Mouse (Mus musculus) ovary, postnatal 10 days (tissue): ENCODE results near the gene Kcnd3.

Source experiments
- DNase-seq: peaks from one replicate; pipeline ENCODE4 v3.0.0; 2022; ENCODE audit warnings: low spot score

The Kcnd3 gene

GRCm38 (mm10) chr3:105528860-105529259 lies 76.7 kb downstream of the Kcnd3 start:
- no peak for DNase-seq

DNA sequence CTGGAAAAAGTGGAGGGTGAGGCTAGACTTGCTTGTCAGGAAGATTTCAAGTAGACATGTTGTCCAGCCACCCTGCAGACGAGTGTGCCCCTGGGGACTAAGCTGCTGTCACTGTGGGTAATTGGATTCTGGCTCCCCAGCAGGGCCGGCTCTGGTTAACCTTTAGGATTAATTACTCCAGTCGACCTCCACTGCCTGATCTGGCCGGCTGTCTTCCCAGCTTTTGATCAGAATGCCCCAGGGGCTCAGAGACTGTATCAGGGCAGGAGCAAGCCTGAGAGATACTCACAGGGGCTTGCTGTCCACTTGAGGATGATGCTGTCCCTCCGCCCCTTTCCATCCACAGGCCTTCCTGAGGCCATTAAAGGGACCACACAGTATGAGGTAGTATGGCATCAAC lies 77.6 kb downstream of the Kcnd3 start:
- no peak for DNase-seq

- no peak for DNase-seq
Measured at GRCm38 (mm10) chr3:105530363-105531130, 78.4 kb downstream of the Kcnd3 start.

DNA sequence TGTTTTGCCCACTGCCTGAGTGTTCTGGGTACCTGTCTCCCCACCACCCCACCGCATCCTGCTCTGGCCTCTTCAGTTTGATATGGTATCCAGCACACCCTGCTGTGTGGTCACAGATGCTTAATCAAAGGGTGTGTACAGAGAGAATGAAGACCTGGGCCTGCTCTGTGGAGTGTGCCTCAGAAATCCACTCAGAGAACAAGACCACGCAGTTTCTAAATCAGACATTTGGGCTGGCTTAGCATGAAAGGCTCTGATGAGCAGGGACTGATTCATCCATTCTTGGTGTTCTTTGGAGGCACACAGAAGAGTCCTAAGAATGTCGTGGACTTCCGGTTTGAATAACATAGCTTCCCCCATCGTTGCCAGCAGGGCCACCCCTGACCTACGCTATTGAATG lies 86.3 kb downstream of the Kcnd3 start:
- no peak for DNase-seq

- DNase-seq, result no peak
Measured at GRCm38 (mm10) chr3:105538819-105539607, 86.9 kb downstream of the Kcnd3 start.

DNA sequence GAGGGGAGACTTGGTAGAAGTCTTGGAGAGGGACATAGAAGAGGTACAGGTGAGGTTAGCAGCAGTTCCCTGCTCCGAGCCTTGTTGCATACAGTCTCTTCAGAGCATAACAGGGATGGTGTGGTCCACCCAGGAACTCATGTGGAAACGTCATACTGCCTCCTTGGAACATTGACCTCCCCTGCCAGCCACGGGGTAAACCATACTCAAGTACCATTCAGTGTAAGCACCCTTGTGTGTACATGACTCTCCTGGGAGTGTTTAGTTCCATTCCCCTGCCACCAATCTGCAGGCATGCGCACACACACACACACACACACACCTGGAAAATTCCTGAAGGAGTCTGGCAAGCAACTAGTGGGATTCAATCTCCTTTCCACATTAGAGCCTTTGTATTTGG lies 90.6 kb downstream of the Kcnd3 start:
- no peak for DNase-seq

GRCm38 (mm10) chr3:105544106-105544505 lies 92.0 kb downstream of the Kcnd3 start:
- no peak for DNase-seq

DNA sequence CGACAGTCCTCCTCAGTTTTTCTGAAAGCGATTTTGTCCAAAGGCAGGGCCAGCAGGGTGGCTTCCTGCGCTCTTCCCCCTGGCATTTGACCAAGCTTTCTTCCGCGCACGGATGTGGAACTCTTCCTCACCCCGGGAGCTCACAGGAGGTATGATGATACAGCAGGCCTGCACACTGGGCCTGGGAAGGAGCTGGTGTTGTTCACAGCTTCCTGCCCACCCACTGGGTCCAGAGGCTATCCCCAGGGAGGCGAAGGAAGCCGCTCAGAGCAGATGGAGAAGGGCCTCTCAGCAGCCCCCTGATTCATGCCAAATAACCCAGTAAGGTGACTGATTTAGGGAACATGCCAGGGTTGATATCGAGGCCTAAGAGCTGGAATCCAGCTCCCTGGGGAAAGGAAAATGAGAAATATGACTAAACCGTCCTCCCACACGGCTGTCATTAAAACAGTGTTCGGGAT lies 94.5 kb downstream of the Kcnd3 start:
- no peak for DNase-seq

GRCm38 (mm10) chr3:105548074-105548771 lies 96.1 kb downstream of the Kcnd3 start:
- no peak for DNase-seq

DNA sequence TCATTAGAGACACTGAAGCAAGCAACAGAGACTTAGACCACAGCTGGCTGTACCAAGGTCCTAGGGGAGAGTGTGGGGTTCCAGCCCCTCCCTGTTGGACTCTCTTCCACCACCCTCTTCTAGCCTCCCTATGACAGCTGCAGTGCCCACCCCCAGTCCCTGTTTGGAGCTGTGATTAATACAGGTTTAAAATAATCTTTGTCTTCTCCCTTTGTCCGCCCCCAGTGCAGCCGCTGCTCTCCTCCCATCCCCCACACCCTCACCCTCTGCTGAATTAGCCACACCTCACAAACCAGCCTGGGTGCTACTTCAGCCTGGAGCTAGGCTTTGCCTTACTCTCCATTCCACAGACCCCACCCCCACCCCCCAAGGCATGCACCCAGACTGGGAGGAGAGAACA lies 107.3 kb downstream of the Kcnd3 start:
- DNase-seq, result no peak

GRCm38 (mm10) chr3:105566973-105567372 lies 114.8 kb downstream of the Kcnd3 start:
- DNase-seq, result no peak

DNA sequence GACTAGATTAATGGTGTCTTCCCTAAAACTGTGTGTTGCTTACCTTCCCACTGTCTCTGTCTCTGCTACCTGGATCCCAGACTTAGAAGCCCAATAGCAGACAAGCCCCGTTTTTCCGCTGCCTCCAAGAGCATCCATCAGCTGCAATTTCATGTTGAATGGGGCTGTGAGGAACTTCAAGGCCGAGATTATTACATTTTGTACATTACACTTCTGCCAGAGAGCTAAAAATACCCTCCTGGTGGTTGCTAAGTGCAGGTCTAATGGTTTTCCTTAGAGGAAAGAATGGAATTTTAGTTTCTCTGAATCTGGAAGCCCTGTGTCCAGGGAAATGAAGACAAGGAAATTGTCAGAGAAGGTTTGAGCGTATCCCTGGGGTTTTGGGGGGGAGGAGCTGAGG lies 115.3 kb downstream of the Kcnd3 start:
- DNase-seq, result no peak

DNA sequence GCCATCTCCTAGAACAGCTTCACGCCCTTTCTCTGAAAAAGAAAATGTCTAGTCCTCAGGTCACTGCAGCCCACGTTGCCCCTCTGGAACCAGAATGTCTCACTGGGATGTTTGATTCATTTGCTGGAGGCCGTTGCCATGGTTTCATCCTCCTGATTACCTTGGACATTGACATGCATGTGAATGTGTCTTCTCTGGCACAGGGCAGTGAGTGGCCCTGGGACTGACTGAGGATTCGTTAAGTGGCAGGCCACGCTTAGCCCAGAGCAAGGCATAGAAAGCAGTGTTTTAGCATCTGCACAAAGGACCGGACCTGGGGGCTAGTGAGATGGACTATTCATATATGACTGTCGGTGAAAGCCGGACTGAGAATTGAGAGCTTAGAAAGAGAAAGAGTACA lies 116.3 kb downstream of the Kcnd3 start:
- no peak for DNase-seq

DNA sequence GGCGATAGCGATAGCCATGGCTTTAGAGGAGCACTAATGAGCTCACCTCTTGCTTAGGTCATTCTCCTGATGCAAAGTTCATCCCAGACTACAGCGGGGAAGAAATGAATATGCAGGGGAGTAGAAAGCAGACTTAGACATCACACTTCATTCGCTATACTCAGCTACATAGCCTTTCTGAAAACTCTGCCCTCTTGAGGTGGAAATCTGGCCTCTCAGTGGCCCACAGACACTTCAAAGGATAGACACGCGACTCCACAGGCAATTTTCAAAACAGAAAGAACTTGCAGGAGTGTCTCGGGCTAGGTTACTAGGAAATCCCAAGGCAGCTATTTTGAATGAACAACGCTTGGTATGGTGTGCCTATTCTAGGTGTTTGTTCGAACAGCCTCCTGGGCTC lies 116.7 kb downstream of the Kcnd3 start:
- DNase-seq, result no peak

GRCm38 (mm10) chr3:105569310-105569752 lies 117.2 kb downstream of the Kcnd3 start:
- no peak for DNase-seq

- no peak for DNase-seq
Measured at GRCm38 (mm10) chr3:105569950-105570349, 117.8 kb downstream of the Kcnd3 start.

GRCm38 (mm10) chr3:105570818-105571217 lies 118.7 kb downstream of the Kcnd3 start:
- no peak for DNase-seq

DNA sequence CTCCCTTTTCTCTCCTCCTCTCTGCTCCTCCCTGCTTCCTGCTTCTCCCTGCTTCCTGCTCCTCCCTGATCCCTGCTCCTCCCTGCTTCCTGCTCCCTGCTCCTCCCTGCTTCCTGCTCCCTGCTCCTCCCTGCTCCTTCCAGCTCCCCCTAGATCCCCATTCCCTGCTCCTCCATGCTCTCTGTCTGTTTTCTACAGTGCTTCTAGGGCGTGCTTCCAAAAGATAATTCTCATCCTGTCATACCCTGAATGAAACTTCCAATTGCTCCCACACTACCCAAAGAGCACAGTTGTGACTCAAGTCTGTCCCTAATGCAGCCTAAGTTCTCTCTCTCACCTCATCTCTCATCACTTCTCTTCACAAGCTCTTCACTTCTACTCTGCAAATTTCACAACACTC lies 119.8 kb downstream of the Kcnd3 start:
- no peak for DNase-seq

DNA sequence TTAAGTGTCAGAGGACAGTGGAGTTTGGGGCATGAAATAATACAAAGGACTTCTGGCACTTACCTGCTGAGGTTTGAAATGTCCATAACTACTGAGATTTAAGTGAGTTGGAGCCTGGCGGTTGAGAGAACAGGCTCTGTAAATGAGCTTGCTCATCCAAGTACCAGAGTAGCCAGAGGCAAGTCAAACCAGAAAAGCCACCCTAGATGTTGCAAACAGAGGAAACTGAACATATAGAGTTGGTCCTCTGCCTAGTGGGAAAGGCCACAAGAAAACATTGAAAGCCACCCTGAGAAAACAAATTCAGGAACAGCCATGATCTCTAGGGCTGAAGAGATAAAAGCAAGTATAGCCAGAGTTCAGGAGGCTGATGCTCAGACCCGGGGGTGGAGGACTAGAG lies 121.0 kb downstream of the Kcnd3 start:
- DNase-seq, result no peak

DNA sequence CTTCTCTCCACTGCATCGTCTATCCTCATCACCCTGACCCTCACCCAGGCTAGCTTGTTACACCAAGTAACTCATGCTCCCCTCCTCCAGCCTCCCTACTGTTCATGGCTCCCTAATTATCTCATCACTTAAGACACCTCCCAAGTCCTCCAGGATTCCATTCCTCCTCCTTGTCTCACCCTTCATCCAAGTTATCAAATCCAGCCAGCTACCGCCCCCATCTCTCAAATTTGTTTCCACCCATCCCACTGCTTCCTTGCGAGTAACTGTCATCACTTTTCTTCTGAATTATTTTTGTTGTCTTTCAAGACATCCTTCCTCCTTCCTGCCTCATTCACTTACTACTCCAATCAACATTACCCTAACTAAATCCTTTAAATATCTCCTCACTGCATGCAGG lies 126.2 kb downstream of the Kcnd3 start:
- DNase-seq, result no peak

DNA sequence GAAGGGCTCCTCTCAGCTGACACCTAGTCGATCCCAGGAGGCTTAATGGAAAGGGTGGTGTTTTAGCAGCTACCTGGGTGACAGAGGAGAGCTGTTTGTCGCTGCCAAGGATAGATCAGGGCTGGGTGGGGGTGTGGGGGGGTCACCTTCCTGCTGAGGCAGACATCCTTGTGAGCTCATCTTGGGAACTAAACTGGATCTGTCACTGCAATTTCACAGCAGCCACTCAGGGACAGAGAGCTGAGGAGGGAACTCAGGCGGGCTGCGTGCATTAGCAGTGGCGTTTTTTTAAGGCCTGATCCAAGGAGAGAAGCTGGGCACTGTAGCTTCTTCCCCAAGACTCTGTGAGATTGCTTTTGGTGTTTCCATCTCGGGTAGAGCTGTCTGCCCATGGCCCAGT lies 129.0 kb downstream of the Kcnd3 start:
- DNase-seq, result no peak

GRCm38 (mm10) chr3:105585734-105586159 lies 133.6 kb downstream of the Kcnd3 start:
- no peak for DNase-seq
